Mouse (Mus musculus) hindbrain, embryonic 15.5 days (tissue): ENCODE results near the gene Sirpa. TPM values are rescaled to one million over a fixed set of nuclear protein-coding genes. Genes with fewer than 3 reads are reported as not detected.

Source experiments
- ATAC-seq: fragments of 200-750 bp; cut with Nextera tagmentation; 2 replicates; pipeline ENCODE4 v1.8.0; 2017; ENCODE audit warnings: low read depth, moderate number of reproducible peaks, moderate TSS enrichment; ENCODE audit not compliant: low FRiP score
- H3K27ac ChIP-seq: fragments of 300-500 bp; sonication (generic); replicated peaks from 2 replicates; pipeline ENCODE4 v1.5.1; 2015; ENCODE audit warnings: mild to moderate bottlenecking, inconsistent platforms
- H3K27me3 ChIP-seq: fragments of 300-500 bp; sonication (generic); 2 replicates; pipeline ENCODE4 v1.6.1; 2015; ENCODE audit warnings: control low read depth, inconsistent platforms
- H3K36me3 ChIP-seq: fragments of 300-500 bp; sonication (generic); 2 replicates; pipeline ENCODE4 v1.6.1; 2015; ENCODE audit warnings: control low read depth, inconsistent platforms
- H3K4me1 ChIP-seq: fragments of 300-500 bp; sonication (generic); replicated peaks from 2 replicates; pipeline ENCODE4 v1.6.1; 2015; ENCODE audit warnings: control low read depth, inconsistent platforms
- H3K4me2 ChIP-seq: fragments of 300-500 bp; sonication (generic); 2 replicates; pipeline ENCODE4 v1.6.1; 2015; ENCODE audit warnings: moderate library complexity, mild to moderate bottlenecking, inconsistent platforms
- H3K4me3 ChIP-seq: fragments of 300-500 bp; sonication (generic); 2 replicates; pipeline ENCODE4 v1.5.1; 2015; ENCODE audit warnings: mild to moderate bottlenecking, inconsistent platforms
- H3K9ac ChIP-seq: fragments of 300-500 bp; sonication (generic); 2 replicates; pipeline ENCODE4 v1.6.1; 2015; ENCODE audit warnings: inconsistent platforms
- H3K9me3 ChIP-seq: fragments of 300-500 bp; sonication (generic); 2 replicates; pipeline ENCODE4 v1.6.1; 2016; ENCODE audit warnings: control low read depth, inconsistent platforms
- WGBS: fragments of 180-500 bp; shearing (Covaris S2); methylation state at CpG from one replicate; pipeline ENCODE4 v1.1.7; 2015; 5-methylcytosine and 5-hydroxymethylcytosine counted together
- polyA plus RNA-seq: library from polyadenylated mRNA; unstranded; fragments of >200 nt; fragmentation: Nextera tagmentation; extraction: Ambion mirVana; gene quantifications from 2 replicates; pipeline ENCODE4 v1.2.1, GENCODE M21; 2015

Sirpa gene
- polyA plus RNA-seq, 1 experiment from 2014 or later: 31.7 TPM

GRCm38 (mm10) chr2:129662484-129662883, 69.8 kb downstream of the Sirpa start:
- no peaks in the 10 kb centered on the region for H3K9me3 ChIP-seq
- no peak overlapping the region for H3K4me3 ChIP-seq
- no peak overlapping the region for H3K27ac ChIP-seq
- H3K36me3 ChIP-seq: no peaks in the 10 kb centered on the region
- no peak for ATAC-seq
- no peak overlapping the region for H3K4me2 ChIP-seq
- H3K9ac ChIP-seq: no peak overlapping the region
- H3K4me1 ChIP-seq: no peaks in the 10 kb centered on the region
- 83% methylated on average over 4 of the region's 4 CpGs for WGBS
- H3K27me3 ChIP-seq: no peaks in the 10 kb centered on the region

- WGBS: 81% methylated on average over 4 of the region's 4 CpGs
- Histone ChIP-seq H3K4me3 (no peak overlapping the region), H3K4me2 (no peak overlapping the region), H3K9ac (no peak overlapping the region), H3K27ac (no peak overlapping the region), H3K36me3 (no peaks in the 10 kb centered on the region), H3K9me3 (no peaks in the 10 kb centered on the region), H3K4me1 (no peaks in the 10 kb centered on the region), H3K27me3 (0 out of 2 replicates have a peak, but pooled peaks cover 2% of the 10 kb centered on the region)
- no peak for ATAC-seq
These were observed 79.3 kb downstream of the Sirpa start for GRCm38 (mm10) chr2:129671911-129672310.

DNA sequence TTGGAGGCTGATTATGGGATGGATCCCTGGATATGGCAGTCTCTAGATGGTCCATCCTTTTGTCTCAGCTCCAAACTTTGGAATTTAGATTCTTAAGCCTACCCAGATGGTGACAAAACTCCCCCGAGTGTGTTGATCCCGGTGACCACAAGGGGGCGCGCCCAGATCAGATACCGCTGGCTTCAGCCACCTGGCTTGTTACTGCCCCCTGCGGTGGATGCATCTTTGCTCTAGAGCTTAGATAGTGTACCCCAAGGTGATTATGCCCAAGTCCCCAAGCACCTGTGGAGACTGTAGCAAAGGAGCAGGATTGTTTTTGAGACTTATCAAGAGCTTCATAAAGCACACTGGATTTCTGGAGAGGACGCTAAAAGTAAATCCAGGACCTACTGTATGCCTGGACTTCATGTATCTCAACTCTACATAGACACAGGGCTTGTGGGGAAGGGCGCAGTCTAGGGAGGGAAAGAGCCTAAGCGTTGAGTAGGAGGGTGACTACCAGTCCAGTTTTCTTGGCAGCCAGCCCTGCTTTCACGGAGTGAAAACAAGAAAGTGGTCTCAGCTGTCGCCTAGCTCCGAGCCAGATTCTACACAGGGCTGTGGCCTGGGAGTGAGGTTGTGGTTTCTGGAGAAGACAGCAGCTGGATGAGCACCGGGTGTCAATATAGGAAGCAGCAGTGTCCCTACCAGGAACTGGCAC, 82.5 kb downstream of the Sirpa start:
- H3K4me1 ChIP-seq: no peaks in the 10 kb centered on the region
- ATAC-seq: 0 out of 2 replicates have a peak, but pooled peaks have one; percentile 54
- H3K9me3 ChIP-seq: no peaks in the 10 kb centered on the region
- H3K36me3 ChIP-seq: no peaks in the 10 kb centered on the region
- WGBS: 26% methylated on average over 13 of the region's 13 CpGs
- no peak overlapping the region for H3K4me2 ChIP-seq
- no peak overlapping the region for H3K4me3 ChIP-seq
- H3K27me3 ChIP-seq: 0 out of 2 replicates have a peak, but pooled peaks cover 2% of the 10 kb centered on the region
- no peak overlapping the region for H3K9ac ChIP-seq
- no peak overlapping the region for H3K27ac ChIP-seq

- Histone ChIP-seq H3K9me3 (no peaks in the 10 kb centered on the region), H3K27ac (no peak overlapping the region), H3K36me3 (no peaks in the 10 kb centered on the region), H3K9ac (no peak overlapping the region), H3K4me1 (no peaks in the 10 kb centered on the region), H3K27me3 (0 out of 2 replicates have a peak, but pooled peaks cover 2% of the 10 kb centered on the region), H3K4me3 (no peak overlapping the region), H3K4me2 (no peak overlapping the region)
- ATAC-seq: no peak
- WGBS: 31% methylated on average over 2 of the region's 2 CpGs
These were observed 85.0 kb downstream of the Sirpa start for GRCm38 (mm10) chr2:129677664-129678063.

DNA sequence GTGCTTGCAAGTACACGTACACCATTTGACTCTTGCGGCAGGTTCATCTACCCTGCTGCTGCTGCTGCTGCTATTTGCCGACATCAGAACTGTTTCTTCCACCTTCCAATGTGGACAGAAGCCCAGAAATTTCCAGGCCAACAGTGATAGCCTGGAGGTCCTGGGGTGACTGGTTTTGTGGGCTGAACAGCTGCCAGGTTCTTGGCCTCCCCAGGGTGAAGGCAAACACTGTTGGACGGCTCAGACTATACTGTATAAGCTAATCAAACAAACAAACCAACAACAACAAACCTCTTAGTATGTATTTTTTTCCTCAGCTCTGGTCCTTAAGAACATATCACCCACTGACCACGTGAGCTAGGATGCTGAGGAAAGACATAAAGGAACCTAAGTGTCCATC, 86.4 kb downstream of the Sirpa start:
- H3K4me2 ChIP-seq: no peak overlapping the region
- no peak for ATAC-seq
- H3K9me3 ChIP-seq: no peaks in the 10 kb centered on the region
- WGBS: 78% methylated on average over 5 of the region's 5 CpGs
- 0 out of 2 replicates have a peak, but pooled peaks cover 2% of the 10 kb centered on the region for H3K27me3 ChIP-seq
- no peaks in the 10 kb centered on the region for H3K4me1 ChIP-seq
- H3K4me3 ChIP-seq: no peak overlapping the region
- no peaks in the 10 kb centered on the region for H3K36me3 ChIP-seq
- H3K27ac ChIP-seq: no peak overlapping the region
- H3K9ac ChIP-seq: no peak overlapping the region

- Histone ChIP-seq H3K36me3 (no peaks in the 10 kb centered on the region), H3K9me3 (no peaks in the 10 kb centered on the region), H3K27me3 (0 out of 2 replicates have a peak, but pooled peaks cover 2% of the 10 kb centered on the region), H3K4me3 (no peak overlapping the region), H3K27ac (no peak overlapping the region), H3K9ac (no peak overlapping the region), H3K4me2 (no peak overlapping the region), H3K4me1 (no peaks in the 10 kb centered on the region)
- 89% methylated on average over 3 of the region's 3 CpGs for WGBS
- no peak for ATAC-seq
These were observed 87.6 kb downstream of the Sirpa start for GRCm38 (mm10) chr2:129680236-129680635.

Other genes starting within 250 kb of the Sirpa start
- 0.12 TPM in 1 of 2 replicates, not detected in the other for gene Il1b, start 221.7 kb upstream of the Sirpa start, polyA plus RNA-seq
- not detected in 2 replicates for gene F830045P16Rik, start 56.2 kb upstream of the Sirpa start, polyA plus RNA-seq
- gene Pdyn, start 107.0 kb downstream of the Sirpa start, polyA plus RNA-seq: 15.3 and 19.9 TPM in 2 replicates
- gene Stk35, start 207.7 kb downstream of the Sirpa start, polyA plus RNA-seq: 7.4 and 8.9 TPM in 2 replicates